Mouse (Mus musculus) neural tube, embryonic 14.5 days (tissue): Measurements from ENCODE around the gene Slc9a7. TPM values are rescaled to one million over a fixed set of nuclear protein-coding genes. Genes with fewer than 3 reads are reported as not detected.

Experiments used
- polyA plus RNA-seq: library from polyadenylated mRNA; unstranded; fragments of >200 nt; fragmentation: Nextera tagmentation; extraction: Ambion mirVana; gene quantifications from 2 replicates; pipeline ENCODE4 v1.2.1, GENCODE M21; 2014

Gene Slc9a7
- polyA plus RNA-seq, 1 experiment from 2014 or later, result 23.1 TPM

Other genes starting within 250 kb of the Slc9a7 start
- 5.0 and 6.3 TPM in 2 replicates for gene Chst7, start 232.2 kb downstream of the Slc9a7 start, polyA plus RNA-seq
- 17.5 TPM in 2 replicates for gene Rp2, start 72.7 kb upstream of the Slc9a7 start, polyA plus RNA-seq
- 5.0 and 6.4 TPM in 2 replicates for gene Jade3, start 133.9 kb upstream of the Slc9a7 start, polyA plus RNA-seq